Comparison of ENCODE assay signal across 12 mouse cellular contexts in genomic region chr4:56612325-56612724, GRCm38 (mm10).
A peak's percentile ranks its signal among the peaks of the same experiment; 100 is the strongest.
DNase-seq lines count a peak whose midpoint lies in the region; ATAC-seq lines count a peak whose summit lies in the region.
"Had no signal": no experiment of that assay in that cellular context is flagged by ENCODE, and none has a peak within 500 bp of the region (broad histone marks: within the 10 kb centered on the region; RNA-seq: fewer than 3 reads in every experiment).

No protein-coding gene starts in this region.

- H3K4me2 ChIP-seq in heart, embryonic 12.5 days: no peak overlapping the region
- no peak overlapping the region for H3K4me2 ChIP-seq in intestine, embryonic 16.5 days (ENCODE audit: low read depth, low read length)
- H3K4me2 ChIP-seq: liver, embryonic 13.5 days had no signal

- H3K27ac ChIP-seq in heart, embryonic 12.5 days (ENCODE audit: poor library complexity, severe bottlenecking): no peak overlapping the region
- H3K27ac ChIP-seq in intestine, embryonic 16.5 days (ENCODE audit: low read length): no peak overlapping the region
- H3K27ac ChIP-seq: liver, embryonic 13.5 days had no signal

- no peak for ATAC-seq in heart, embryonic 12.5 days (ENCODE audit: insufficient number of reproducible peaks, low FRiP score)
- ATAC-seq in intestine, embryonic 16.5 days: no peak

- DNase-seq in heart, adult 18-20 months: peak; percentile 30 to 40
- DNase-seq in ovary, postnatal 36 days (ENCODE audit: low spot score): peak; percentile 20
- no peak for DNase-seq in ovary, postnatal 10 days (ENCODE audit: low spot score)
- DNase-seq in cerebellum, postnatal 36 days: peak; percentile 7 to 15
- no peak for DNase-seq in frontal cortex, postnatal 36 days (ENCODE audit: low spot score in 2 of 2)
- DNase-seq in frontal cortex, adult 2 months (ENCODE audit: extremely low spot score in 1 of 2, low spot score in 1 of 2): no peak
- DNase-seq: liver, embryonic 13.5 days; thymus, postnatal 14 days had no signal

- 44% methylated on average over 4 of the region's 4 CpGs for WGBS in heart, embryonic 12.5 days
- WGBS in intestine, embryonic 16.5 days: 76% methylated on average over 4 of the region's 4 CpGs

- H3K36me3 ChIP-seq in heart, embryonic 12.5 days: no peaks in the 10 kb centered on the region
- no peaks in the 10 kb centered on the region for H3K36me3 ChIP-seq in intestine, embryonic 16.5 days (ENCODE audit: control insufficient read depth, insufficient read depth, low read length)
- H3K36me3 ChIP-seq: liver, embryonic 13.5 days had no signal

- H3K9me3 ChIP-seq in heart, embryonic 12.5 days (replicated peaks): peaks cover 5% of the 10 kb centered on the region; the same call in 1 of the 2 replicates
- no peaks in the 10 kb centered on the region for H3K9me3 ChIP-seq in intestine, embryonic 16.5 days (ENCODE audit: control insufficient read depth, low read length)
- H3K9me3 ChIP-seq: liver, embryonic 13.5 days had no signal

- peaks cover 29% of the 10 kb centered on the region for H3K4me1 ChIP-seq in heart, embryonic 12.5 days (replicated peaks)
- no peaks in the 10 kb centered on the region for H3K4me1 ChIP-seq in intestine, embryonic 16.5 days (ENCODE audit: control insufficient read depth, insufficient read depth, low read length)
- H3K4me1 ChIP-seq: liver, embryonic 13.5 days; megakaryocyte, embryonic 14.5 days had no signal

- H3K27me3 ChIP-seq in heart, embryonic 12.5 days (replicated peaks): no peaks in the 10 kb centered on the region
- H3K27me3 ChIP-seq in intestine, embryonic 16.5 days (replicated peaks; ENCODE audit: control insufficient read depth, insufficient read depth, low read length): no peaks in the 10 kb centered on the region
- H3K27me3 ChIP-seq: liver, embryonic 13.5 days; megakaryocyte, embryonic 14.5 days had no signal

- no peak overlapping the region for H3K9ac ChIP-seq in heart, embryonic 12.5 days
- H3K9ac ChIP-seq in intestine, embryonic 16.5 days (ENCODE audit: low read depth, low read length): no peak overlapping the region
- H3K9ac ChIP-seq: liver, embryonic 13.5 days had no signal

- H3K4me3 ChIP-seq in heart, embryonic 12.5 days: no peak overlapping the region
- H3K4me3 ChIP-seq in intestine, embryonic 16.5 days (ENCODE audit: low read length): no peak overlapping the region
- H3K4me3 ChIP-seq: erythroblast, embryonic 14.5 days; liver, embryonic 13.5 days; megakaryocyte, embryonic 14.5 days had no signal

Comparison
In these comparisons a context has a peak if more than half of its experiments do, and no peak if none do; other contexts are left out.
1. DNase-seq: peak in heart, adult 18-20 months (2 of 2), ovary, postnatal 36 days (single experiment) and cerebellum, postnatal 36 days (2 of 2); none in ovary, postnatal 10 days (single experiment), frontal cortex, postnatal 36 days (0 of 2) and frontal cortex, adult 2 months (0 of 2).